13 mouse cellular contexts compared by ENCODE assay signal in genomic region chr2:25484901-25485647, GRCm38 (mm10). TPM values are rescaled to one million over a fixed set of nuclear protein-coding genes. Genes with fewer than 3 reads are reported as not detected.
DNase-seq lines count a peak whose midpoint lies in the region; ATAC-seq and TF ChIP-seq lines count a peak whose summit lies in the region.
"Had no signal": no experiment of that assay in that cellular context is flagged by ENCODE, and none has a peak within 500 bp of the region (broad histone marks: within the 10 kb centered on the region; RNA-seq: fewer than 3 reads in every experiment).

No protein-coding gene starts in this region.

- no peaks in the 10 kb centered on the region for H3K27me3 ChIP-seq in cerebellum, adult 2 months (ENCODE audit: control insufficient read depth, insufficient read depth, low read length)
- no peaks in the 10 kb centered on the region for H3K27me3 ChIP-seq in stomach, embryonic 15.5 days (replicated peaks)
- H3K27me3 ChIP-seq: embryonic facial prominence, embryonic 13.5 days had no signal

- peak overlapping the region; percentile 93 for H3K27ac ChIP-seq in cerebellum, adult 2 months (ENCODE audit: insufficient read depth, low read length)
- H3K27ac ChIP-seq in stomach, embryonic 15.5 days, result peak overlapping the region; percentile 9; the same call in 1 of the 2 replicates
- H3K27ac ChIP-seq: embryonic facial prominence, embryonic 13.5 days had no signal

- no peak overlapping the region for H3K4me3 ChIP-seq in cerebellum, adult 2 months (replicated peaks; ENCODE audit: insufficient read depth, low read depth, low read length)
- no peak overlapping the region for H3K4me3 ChIP-seq in stomach, embryonic 15.5 days (replicated peaks)
- H3K4me3 ChIP-seq: embryonic facial prominence, embryonic 13.5 days; heart, embryonic 12.5 days had no signal

- ATAC-seq in stomach, embryonic 15.5 days (ENCODE audit: insufficient read depth, low FRiP score, low read depth), result peak; percentile 61; the same call in 1 of the 2 replicates
- ATAC-seq: hindbrain, embryonic 16.5 days had no signal

- DNase-seq in cerebellum, adult 11 months, result peak; percentile 95
- peak; percentile 95 to 98 for DNase-seq in cerebellum, adult 2 months
- peak; percentile 56 for DNase-seq in kidney, postnatal 10 days
- DNase-seq in adrenal gland, postnatal 14 days, result no peak
- DNase-seq in right cerebral cortex, postnatal 14 days, result no peak
- no peak for DNase-seq in frontal cortex, postnatal 25 days (ENCODE audit: low spot score in 2 of 2)
- DNase-seq: layer of hippocampus, postnatal 36 days; lung, postnatal 10 days had no signal

- TF ChIP-seq CTCF in cerebellum, adult 2 months (IDR thresholded peaks at IDR 0.05; ENCODE audit: borderline replicate concordance, insufficient read depth, low read depth, low read length), result no peak

- 30% methylated on average over 11 of the region's 11 CpGs for WGBS in cerebellum, adult 2 months
- WGBS in stomach, embryonic 15.5 days, result 49% methylated on average over 11 of the region's 11 CpGs

- no peaks in the 10 kb centered on the region for H3K36me3 ChIP-seq in stomach, embryonic 15.5 days
- H3K36me3 ChIP-seq: embryonic facial prominence, embryonic 13.5 days; heart, embryonic 12.5 days had no signal

- no peak for TF ChIP-seq POLR2A in cerebellum, adult 2 months (IDR thresholded peaks at IDR 0.05; ENCODE audit: borderline replicate concordance, insufficient read depth, low read length)

- no peak overlapping the region for H3K4me2 ChIP-seq in stomach, embryonic 15.5 days
- H3K4me2 ChIP-seq: embryonic facial prominence, embryonic 13.5 days; heart, embryonic 12.5 days had no signal

- peaks cover 62% of the 10 kb centered on the region for H3K4me1 ChIP-seq in cerebellum, adult 2 months (ENCODE audit: control insufficient read depth, insufficient read depth, low read length)
- no peaks in the 10 kb centered on the region for H3K4me1 ChIP-seq in stomach, embryonic 15.5 days
- H3K4me1 ChIP-seq: embryonic facial prominence, embryonic 13.5 days; heart, embryonic 12.5 days had no signal

- no peaks in the 10 kb centered on the region for H3K9me3 ChIP-seq in stomach, embryonic 15.5 days
- H3K9me3 ChIP-seq: embryonic facial prominence, embryonic 13.5 days; heart, embryonic 12.5 days had no signal

- H3K9ac ChIP-seq in stomach, embryonic 15.5 days, result no peak overlapping the region
- H3K9ac ChIP-seq: embryonic facial prominence, embryonic 13.5 days; heart, embryonic 12.5 days had no signal

RNA-seq across cellular contexts. Expression of gene Lcn12, which starts 8.6 kb away (rescaled TPM):
- polyA plus RNA-seq in cerebellum, adult 2 months (2012; rRNA removed), result not detected in 2 replicates
- not detected in 2 replicates for polyA plus RNA-seq in stomach, embryonic 15.5 days (2015; fragmentation: Nextera tagmentation; extraction: Ambion mirVana)
- not detected in 2 replicates for total RNA-seq in adrenal gland, postnatal 14 days (2021)
- total RNA-seq: layer of hippocampus, postnatal 36 days; monocyte, adult 5-6 weeks had no signal
- polyA plus RNA-seq: embryonic facial prominence, embryonic 13.5 days; heart, embryonic 12.5 days; hindbrain, embryonic 16.5 days had no signal

RNA-seq across cellular contexts. Expression of gene Ptgds, which starts 15.2 kb away (rescaled TPM):
- 2,130 and 2,485 TPM in 2 replicates for polyA plus RNA-seq in cerebellum, adult 2 months (2012; rRNA removed)
- 6.8 and 7.5 TPM in 2 replicates for polyA plus RNA-seq in stomach, embryonic 15.5 days (2015; fragmentation: Nextera tagmentation; extraction: Ambion mirVana)
- 8.7 and 9.9 TPM in 2 replicates for total RNA-seq in adrenal gland, postnatal 14 days (2021)
- total RNA-seq: monocyte, adult 5-6 weeks had no signal

RNA-seq across cellular contexts. Expression of gene Fbxw5, which starts 15.5 kb away (rescaled TPM):
- polyA plus RNA-seq in cerebellum, adult 2 months (2012; rRNA removed), result 54.7 and 59.4 TPM in 2 replicates
- polyA plus RNA-seq in stomach, embryonic 15.5 days (2015; fragmentation: Nextera tagmentation; extraction: Ambion mirVana), result 64.4 and 71.4 TPM in 2 replicates
- 79.3 and 81.4 TPM in 2 replicates for total RNA-seq in adrenal gland, postnatal 14 days (2021)

RNA-seq across cellular contexts. Expression of gene C8g, which starts 16.4 kb away (rescaled TPM):
- 3.6 and 4.2 TPM in 2 replicates for polyA plus RNA-seq in cerebellum, adult 2 months (2012; rRNA removed)
- polyA plus RNA-seq in stomach, embryonic 15.5 days (2015; fragmentation: Nextera tagmentation; extraction: Ambion mirVana), result 8.3 and 8.6 TPM in 2 replicates
- total RNA-seq in adrenal gland, postnatal 14 days (2021), result 4.4 and 36.5 TPM in 2 replicates
- total RNA-seq: monocyte, adult 5-6 weeks had no signal

RNA-seq across cellular contexts. Expression of gene Paxx, which starts 24.2 kb away (rescaled TPM):
- polyA plus RNA-seq in cerebellum, adult 2 months (2012; rRNA removed), result 196 and 230 TPM in 2 replicates
- polyA plus RNA-seq in stomach, embryonic 15.5 days (2015; fragmentation: Nextera tagmentation; extraction: Ambion mirVana), result 35.3 and 37.4 TPM in 2 replicates
- total RNA-seq in adrenal gland, postnatal 14 days (2021), result 36.2 and 42.6 TPM in 2 replicates

Comparison
In these comparisons a context has a peak if more than half of its experiments do, and no peak if none do; other contexts are left out.
1. DNase-seq: peak in cerebellum, adult 11 months (single experiment), cerebellum, adult 2 months (2 of 2) and kidney, postnatal 10 days (single experiment); none in adrenal gland, postnatal 14 days (single experiment), right cerebral cortex, postnatal 14 days (single experiment) and frontal cortex, postnatal 25 days (0 of 2).
2. RNA of gene Ptgds, which starts 15.2 kb away (polyA plus RNA-seq): 2,130 to 2,485 TPM in cerebellum, adult 2 months; 6.8 to 7.5 TPM in stomach, embryonic 15.5 days; every median in the first group is over 100 times any median in the second.